Mouse (Mus musculus): ENCODE measurements around the gene Psmg4.

GRCm38 (mm10) chr13:34129485-34130225 is 33.1 kb upstream of the Psmg4 start:
- TF ChIP-seq CTCF (IDR thresholded peaks at IDR 0.05; ENCODE audit: borderline replicate concordance, insufficient read depth, low read depth, low read length) (no peak), POLR2A (IDR thresholded peaks at IDR 0.05; ENCODE audit: borderline replicate concordance, insufficient read depth, low read length) (no peak)
